ENCODE assay signal across 8 mouse cellular contexts in genomic region chr8:71670621-71671548, GRCm38 (mm10). TPM values are rescaled to one million over a fixed set of nuclear protein-coding genes. Genes with fewer than 3 reads are reported as not detected.
DNase-seq lines count a peak whose midpoint lies in the region; ATAC-seq lines count a peak whose summit lies in the region.

No protein-coding gene starts in this region.

- no peak for ATAC-seq in megakaryocyte, adult 5-6 weeks (ENCODE audit: poor library complexity, severe bottlenecking)
- ATAC-seq in liver, embryonic 16.5 days (ENCODE audit: low read depth) = 0 out of 2 replicates have a peak, but pooled peaks have one; percentile 6

- H3K9me3 ChIP-seq in megakaryocyte, embryonic 14.5 days = no peaks in the 10 kb centered on the region
- no peaks in the 10 kb centered on the region for H3K9me3 ChIP-seq in liver, embryonic 16.5 days (replicated peaks; ENCODE audit: control insufficient read depth, low read length)

- H3K4me1 ChIP-seq in megakaryocyte, embryonic 14.5 days = peaks cover 91% of the 10 kb centered on the region
- H3K4me1 ChIP-seq in liver, embryonic 16.5 days (ENCODE audit: control insufficient read depth, low read depth, low read length) = peaks cover 26% of the 10 kb centered on the region

- H3K9ac ChIP-seq in liver, embryonic 16.5 days (ENCODE audit: low read depth, low read length) = no peak overlapping the region

- H3K27me3 ChIP-seq in megakaryocyte, embryonic 14.5 days (replicated peaks) = no peaks in the 10 kb centered on the region
- H3K27me3 ChIP-seq in liver, embryonic 16.5 days (ENCODE audit: control insufficient read depth, insufficient read depth, low read depth, low read length) = peaks cover 36% of the 10 kb centered on the region

- WGBS in liver, embryonic 16.5 days (ENCODE audit: insufficient replicate concordance) = 1% methylated on average over 60 of the region's 64 CpGs

- peak; percentile 86 for DNase-seq in cerebellum, adult 9-10 months
- DNase-seq in frontal cortex, postnatal 10 days (ENCODE audit: low spot score in 2 of 2) = peak; percentile 73 to 74
- peak; percentile 40 to 80 for DNase-seq in kidney, postnatal 25 days
- DNase-seq in right cerebral cortex, postnatal 36 days (ENCODE audit: low spot score in 2 of 2) = peak; percentile 67 to 70
- DNase-seq in ovary, postnatal 14 days (ENCODE audit: low spot score) = no peak

- no peaks in the 10 kb centered on the region for H3K36me3 ChIP-seq in megakaryocyte, embryonic 14.5 days (replicated peaks; ENCODE audit: low read length)
- H3K36me3 ChIP-seq in liver, embryonic 16.5 days (ENCODE audit: control insufficient read depth, insufficient read depth) = no peaks in the 10 kb centered on the region

- H3K4me3 ChIP-seq in megakaryocyte, embryonic 14.5 days (replicated peaks) = peak overlapping the region; percentile 95
- peak overlapping the region; percentile 61 for H3K4me3 ChIP-seq in liver, embryonic 16.5 days (ENCODE audit: low read depth, low read length)

- no peak overlapping the region for H3K27ac ChIP-seq in liver, embryonic 16.5 days (ENCODE audit: low read length)

- H3K4me2 ChIP-seq in liver, embryonic 16.5 days (ENCODE audit: low read depth, low read length) = peak overlapping the region; percentile 85

RNA-seq across cellular contexts. Expression of gene Unc13a, which starts 0.7 kb away (rescaled TPM):
- 8.9 and 10.8 TPM in 2 replicates for polyA plus RNA-seq in megakaryocyte, embryonic 14.5 days (2012; ENCODE audit: insufficient read depth, low replicate concordance)
- total RNA-seq in megakaryocyte, adult 5-6 weeks (2015) = 0.11 TPM in 1 of 2 replicates, not detected in the other
- total RNA-seq in megakaryocyte, adult 5-6 weeks (2017) = 1.1 TPM in 1 of 2 replicates, not detected in the other
- polyA plus RNA-seq in liver, embryonic 16.5 days (2015; fragmentation: Nextera tagmentation; extraction: Ambion mirVana) = 0.15 and 0.20 TPM in 2 replicates

RNA-seq across cellular contexts. Expression of gene Jak3, which starts 5.2 kb away (rescaled TPM):
- 209 and 434 TPM in 2 replicates for polyA plus RNA-seq in megakaryocyte, embryonic 14.5 days (2012; ENCODE audit: insufficient read depth, low replicate concordance)
- total RNA-seq in megakaryocyte, adult 5-6 weeks (2015) = 4.8 and 5.0 TPM in 2 replicates
- 2.6 and 5.2 TPM in 2 replicates for total RNA-seq in megakaryocyte, adult 5-6 weeks (2017)
- 5.7 and 6.3 TPM in 2 replicates for polyA plus RNA-seq in liver, embryonic 16.5 days (2015; fragmentation: Nextera tagmentation; extraction: Ambion mirVana)

RNA-seq across cellular contexts. Expression of gene Insl3, which starts 18.1 kb away (rescaled TPM):
- polyA plus RNA-seq in megakaryocyte, embryonic 14.5 days (2012; ENCODE audit: insufficient read depth, low replicate concordance) = 241 and 376 TPM in 2 replicates
- total RNA-seq in megakaryocyte, adult 5-6 weeks (2015) = 2.9 and 4.2 TPM in 2 replicates
- 1.1 and 2.4 TPM in 2 replicates for total RNA-seq in megakaryocyte, adult 5-6 weeks (2017)
- polyA plus RNA-seq in liver, embryonic 16.5 days (2015; fragmentation: Nextera tagmentation; extraction: Ambion mirVana) = 1.6 and 2.2 TPM in 2 replicates

RNA-seq across cellular contexts. Expression of gene B3gnt3, which starts 30.7 kb away (rescaled TPM):
- 0.77 TPM in 1 of 2 replicates, not detected in the other for polyA plus RNA-seq in megakaryocyte, embryonic 14.5 days (2012; ENCODE audit: insufficient read depth, low replicate concordance)
- total RNA-seq in megakaryocyte, adult 5-6 weeks (2015) = 0.36 and 0.89 TPM in 2 replicates
- total RNA-seq in megakaryocyte, adult 5-6 weeks (2017) = 0.18 TPM in 1 of 2 replicates, not detected in the other
- 4.9 and 5.5 TPM in 2 replicates for polyA plus RNA-seq in liver, embryonic 16.5 days (2015; fragmentation: Nextera tagmentation; extraction: Ambion mirVana)

RNA-seq across cellular contexts. Expression of gene Fcho1, which starts 54.6 kb away (rescaled TPM):
- 48.6 and 69.2 TPM in 2 replicates for polyA plus RNA-seq in megakaryocyte, embryonic 14.5 days (2012; ENCODE audit: insufficient read depth, low replicate concordance)
- 28.4 and 30.9 TPM in 2 replicates for total RNA-seq in megakaryocyte, adult 5-6 weeks (2015)
- total RNA-seq in megakaryocyte, adult 5-6 weeks (2017) = 39.6 and 41.2 TPM in 2 replicates
- 21.1 and 24.5 TPM in 2 replicates for polyA plus RNA-seq in liver, embryonic 16.5 days (2015; fragmentation: Nextera tagmentation; extraction: Ambion mirVana)

Comparison
In these comparisons a context has a peak if more than half of its experiments do, and no peak if none do; other contexts are left out.
1. RNA of gene Jak3, which starts 5.2 kb away (polyA plus RNA-seq): 209 to 434 TPM in megakaryocyte, embryonic 14.5 days; 5.7 to 6.3 TPM in liver, embryonic 16.5 days; every median in the first group is over 10 times any median in the second.
2. RNA of gene Insl3, which starts 18.1 kb away (polyA plus RNA-seq): 241 to 376 TPM in megakaryocyte, embryonic 14.5 days; 1.6 to 2.2 TPM in liver, embryonic 16.5 days; every median in the first group is over 10 times any median in the second.